Mouse (Mus musculus): ENCODE measurements around the gene G6pc2. TPM values are rescaled to one million over a fixed set of nuclear protein-coding genes. Genes with fewer than 3 reads are reported as not detected.

The G6pc2 gene
- not detected in 2 replicates for polyA plus RNA-seq (2015; fragmentation: Nextera tagmentation; extraction: Ambion mirVana)

DNA sequence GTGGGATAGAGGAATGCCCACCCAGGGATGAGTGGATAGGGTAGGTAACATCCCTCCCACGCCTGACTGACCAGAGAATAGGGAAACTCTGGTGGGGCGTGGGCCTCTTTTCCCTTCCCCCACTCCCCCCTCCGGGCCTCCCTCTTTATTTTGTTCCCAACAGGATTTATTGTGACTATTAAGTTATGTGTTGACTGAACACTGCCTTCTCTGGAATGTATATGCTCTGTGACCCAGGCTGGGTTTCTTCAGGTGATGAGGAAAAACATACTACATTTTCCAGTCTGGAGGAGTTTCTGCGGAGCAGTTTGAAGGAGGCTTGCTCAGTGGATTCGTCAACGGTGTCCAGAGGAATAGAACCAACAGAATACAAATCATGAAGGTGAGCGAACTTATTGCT lies at the start of gene G6pc2:
Gene G6pc2 (plus strand): TSS at position 301 of the 400 bp plus-strand sequence.
- Histone ChIP-seq H3K27me3 (replicated peaks; ENCODE audit: control insufficient read depth, insufficient read depth, low read length) (no peaks in the 10 kb centered on the region), H3K9ac (replicated peaks; ENCODE audit: low read depth, low read length) (no peak within 1 kb of the TSS), H3K4me1 (replicated peaks; ENCODE audit: control insufficient read depth, insufficient read depth, low read length) (no peaks in the 10 kb centered on the region; the same call in 1 of the 2 replicates), H3K9me3 (ENCODE audit: control insufficient read depth, low read length) (no peaks in the 10 kb centered on the region), H3K4me2 (ENCODE audit: low read length) (no peak within 1 kb of the TSS), H3K4me3 (replicated peaks; ENCODE audit: low read length) (no peak within 1 kb of the TSS), H3K27ac (ENCODE audit: low read length) (no peak within 1 kb of the TSS), H3K36me3 (ENCODE audit: control insufficient read depth, insufficient read depth) (no peaks in the 10 kb centered on the region)
- WGBS = 83% methylated on average over 7 of the region's 7 CpGs
- ATAC-seq = no peak

DNA sequence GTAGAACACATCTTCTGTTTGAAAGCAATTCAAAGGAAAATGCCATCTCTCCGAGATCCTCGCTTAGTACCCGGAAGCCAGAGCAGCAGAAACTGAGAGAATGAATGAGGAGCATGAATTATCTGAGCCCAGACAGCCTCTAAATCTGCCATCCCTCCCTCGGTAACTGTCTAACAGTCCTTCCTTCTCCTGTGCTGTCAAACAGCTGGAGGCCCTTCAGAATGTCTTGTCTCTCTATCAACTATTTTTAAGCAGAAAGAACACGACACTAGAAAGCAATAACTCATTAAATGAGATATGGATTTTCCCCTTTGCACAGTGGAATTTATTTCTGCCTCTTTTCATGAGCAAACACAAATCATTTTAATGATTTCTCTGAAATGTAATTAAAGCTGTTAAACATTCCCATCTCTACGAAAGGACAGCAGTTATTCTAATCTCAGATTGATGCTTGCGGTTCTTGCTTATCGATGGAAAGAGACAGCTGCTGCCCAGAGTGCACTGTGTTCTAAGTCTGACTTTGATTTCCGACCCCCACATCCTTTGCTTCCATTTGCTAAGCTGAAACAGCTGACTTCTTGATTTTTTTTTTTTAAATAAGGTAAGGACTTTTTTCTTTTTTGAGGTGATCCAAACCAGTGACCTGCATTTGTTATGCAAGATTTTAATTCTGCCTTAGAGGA lies 40.3 kb upstream of the G6pc2 start:
- Histone ChIP-seq H3K36me3 (ENCODE audit: control insufficient read depth, insufficient read depth) (no peaks in the 10 kb centered on the region), H3K9ac (replicated peaks; ENCODE audit: low read depth, low read length) (no peak overlapping the region), H3K27me3 (replicated peaks; ENCODE audit: control insufficient read depth, insufficient read depth, low read length) (no peaks in the 10 kb centered on the region), H3K4me3 (replicated peaks; ENCODE audit: low read length) (no peak overlapping the region), H3K4me2 (ENCODE audit: low read length) (no peak overlapping the region), H3K9me3 (ENCODE audit: control insufficient read depth, low read length) (no peaks in the 10 kb centered on the region), H3K27ac (ENCODE audit: low read length) (no peak overlapping the region), H3K4me1 (replicated peaks; ENCODE audit: control insufficient read depth, insufficient read depth, low read length) (no peaks in the 10 kb centered on the region)
- 79% methylated on average over 9 of the region's 9 CpGs for WGBS
- ATAC-seq = no peak

DNA sequence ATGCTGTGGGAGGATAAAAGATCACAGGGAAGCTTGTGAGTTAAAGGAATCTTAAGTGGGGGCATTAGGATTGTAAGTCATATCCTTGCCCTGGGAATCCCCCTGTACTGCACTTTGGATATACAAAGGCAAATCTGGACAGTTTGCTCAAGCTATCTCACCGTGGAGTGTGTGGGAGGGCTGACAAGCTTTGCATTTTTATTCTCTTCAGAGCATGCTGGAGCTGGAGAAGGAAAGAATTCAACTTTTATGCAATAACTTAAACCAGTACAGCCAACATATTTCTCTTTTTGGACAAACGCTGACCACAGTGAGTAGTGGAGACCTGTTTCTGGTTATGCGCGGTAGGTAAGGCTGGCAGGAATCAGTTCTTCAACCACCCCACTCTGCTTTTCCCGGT lies 35.6 kb upstream of the G6pc2 start:
- Histone ChIP-seq H3K4me1 (replicated peaks; ENCODE audit: control insufficient read depth, insufficient read depth, low read length) (no peaks in the 10 kb centered on the region), H3K4me2 (ENCODE audit: low read length) (no peak overlapping the region), H3K27me3 (replicated peaks; ENCODE audit: control insufficient read depth, insufficient read depth, low read length) (no peaks in the 10 kb centered on the region), H3K9me3 (ENCODE audit: control insufficient read depth, low read length) (no peaks in the 10 kb centered on the region), H3K36me3 (ENCODE audit: control insufficient read depth, insufficient read depth) (no peaks in the 10 kb centered on the region), H3K9ac (replicated peaks; ENCODE audit: low read depth, low read length) (no peak overlapping the region), H3K4me3 (replicated peaks; ENCODE audit: low read length) (no peak overlapping the region), H3K27ac (ENCODE audit: low read length) (no peak overlapping the region)
- no peak for ATAC-seq
- WGBS = 88% methylated on average over 5 of the region's 5 CpGs

DNA sequence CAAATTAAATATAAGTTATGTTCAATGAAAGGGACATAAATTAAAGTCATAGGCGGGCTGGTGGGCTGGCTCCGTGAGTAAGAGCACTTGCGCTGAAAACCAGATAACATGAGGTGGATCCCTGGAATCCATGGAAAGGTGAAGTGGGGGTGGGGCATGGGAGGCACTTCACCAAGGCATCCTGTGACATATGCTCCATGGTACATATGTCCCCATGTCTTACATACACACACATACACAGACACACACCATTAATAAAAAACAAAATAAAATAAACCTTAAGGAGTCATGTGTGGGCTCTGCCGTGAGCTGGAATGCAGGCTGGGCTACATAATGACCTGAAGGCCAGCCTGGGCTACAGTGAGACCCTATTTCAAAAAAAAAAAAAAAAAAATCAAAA lies 31.2 kb upstream of the G6pc2 start:
- Histone ChIP-seq H3K9ac (replicated peaks; ENCODE audit: low read depth, low read length) (no peak overlapping the region), H3K27ac (ENCODE audit: low read length) (no peak overlapping the region), H3K9me3 (ENCODE audit: control insufficient read depth, low read length) (no peaks in the 10 kb centered on the region), H3K4me2 (ENCODE audit: low read length) (no peak overlapping the region), H3K4me1 (replicated peaks; ENCODE audit: control insufficient read depth, insufficient read depth, low read length) (no peaks in the 10 kb centered on the region), H3K4me3 (replicated peaks; ENCODE audit: low read length) (no peak overlapping the region), H3K36me3 (ENCODE audit: control insufficient read depth, insufficient read depth) (no peaks in the 10 kb centered on the region), H3K27me3 (replicated peaks; ENCODE audit: control insufficient read depth, insufficient read depth, low read length) (no peaks in the 10 kb centered on the region)
- WGBS = 95% methylated on average over 4 of the region's 4 CpGs
- no peak for ATAC-seq

DNA sequence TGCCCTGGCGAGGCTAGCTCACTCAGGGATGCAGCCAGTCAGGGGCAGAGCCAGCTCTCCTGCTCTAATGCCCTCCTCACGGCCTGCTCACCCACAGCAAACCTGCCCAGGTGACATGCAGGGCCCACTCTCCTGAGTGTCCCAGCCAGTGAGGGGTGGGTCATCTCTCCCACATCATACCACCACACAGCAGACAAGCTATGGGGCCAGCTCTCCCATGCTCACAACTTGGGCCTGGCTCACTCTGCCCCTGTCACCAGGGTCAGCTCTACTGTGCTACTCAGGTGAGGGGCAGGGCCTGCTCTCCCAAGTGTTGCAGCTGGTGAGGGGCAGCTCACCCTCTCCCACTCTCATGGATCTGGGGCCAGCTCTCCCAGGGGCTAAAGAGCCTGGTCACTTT lies 22.9 kb upstream of the G6pc2 start:
- no peaks in the 10 kb centered on the region for H3K4me1 ChIP-seq (replicated peaks; ENCODE audit: control insufficient read depth, insufficient read depth, low read length)
- H3K4me2 ChIP-seq (ENCODE audit: low read length) = no peak overlapping the region
- H3K27me3 ChIP-seq (replicated peaks; ENCODE audit: control insufficient read depth, insufficient read depth, low read length) = no peaks in the 10 kb centered on the region
- H3K9ac ChIP-seq (replicated peaks; ENCODE audit: low read depth, low read length) = no peak overlapping the region
- 79% methylated on average over 2 of the region's 2 CpGs for whole genome bisulfite sequencing
- no peaks in the 10 kb centered on the region for H3K36me3 ChIP-seq (ENCODE audit: control insufficient read depth, insufficient read depth)
- H3K27ac ChIP-seq (ENCODE audit: low read length) = no peak overlapping the region
- H3K4me3 ChIP-seq (replicated peaks; ENCODE audit: low read length) = no peak overlapping the region
- no peak for ATAC-seq
- no peaks in the 10 kb centered on the region for H3K9me3 ChIP-seq (ENCODE audit: control insufficient read depth, low read length)

DNA sequence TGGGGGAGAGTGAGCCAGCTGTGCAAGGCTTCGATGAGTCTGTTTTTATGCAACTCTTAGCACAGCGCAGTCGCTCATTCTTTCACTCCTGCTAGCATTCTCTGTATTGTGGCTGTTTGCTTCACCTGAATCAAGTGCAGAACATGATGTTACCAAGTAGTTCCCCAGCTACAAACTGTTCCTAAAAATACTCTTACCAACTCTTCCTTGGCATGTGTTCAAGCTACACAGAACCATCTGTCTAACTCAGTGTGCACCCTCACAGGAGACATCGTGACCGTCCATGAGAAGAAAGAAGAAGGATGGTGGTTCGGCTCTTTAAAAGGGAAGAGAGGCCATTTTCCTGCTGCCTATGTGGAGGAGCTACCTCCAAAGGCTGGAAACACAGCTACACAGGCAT lies 22.1 kb upstream of the G6pc2 start:
- Histone ChIP-seq H3K36me3 (ENCODE audit: control insufficient read depth, insufficient read depth) (peaks cover 3% of the 10 kb centered on the region; the same call in 1 of the 2 replicates), H3K27me3 (replicated peaks; ENCODE audit: control insufficient read depth, insufficient read depth, low read length) (no peaks in the 10 kb centered on the region), H3K9me3 (ENCODE audit: control insufficient read depth, low read length) (no peaks in the 10 kb centered on the region), H3K9ac (replicated peaks; ENCODE audit: low read depth, low read length) (no peak overlapping the region), H3K4me3 (replicated peaks; ENCODE audit: low read length) (no peak overlapping the region), H3K4me2 (ENCODE audit: low read length) (no peak overlapping the region), H3K4me1 (replicated peaks; ENCODE audit: control insufficient read depth, insufficient read depth, low read length) (no peaks in the 10 kb centered on the region), H3K27ac (ENCODE audit: low read length) (no peak overlapping the region)
- no peak for ATAC-seq
- 89% methylated on average over 6 of the region's 6 CpGs for WGBS

DNA sequence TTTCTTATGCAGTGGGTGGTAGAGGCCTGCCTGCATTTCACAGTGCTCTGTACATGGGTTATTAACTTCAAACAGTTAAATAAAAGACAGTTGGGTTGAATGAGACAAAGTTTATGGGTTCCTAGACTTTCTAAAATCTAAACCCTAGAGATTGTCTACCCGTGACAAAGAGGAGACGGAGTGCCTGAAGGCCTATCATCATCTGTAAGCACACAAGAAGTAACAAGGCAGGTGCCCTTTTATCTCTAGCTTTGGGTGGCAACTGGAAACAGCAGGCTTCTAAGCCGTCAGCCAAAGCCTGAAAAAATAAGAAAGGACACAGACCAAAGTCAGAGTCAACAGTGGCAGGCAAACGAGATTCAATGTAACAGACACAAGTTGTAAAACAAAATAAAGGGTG lies 21.7 kb upstream of the G6pc2 start:
- no peak overlapping the region for H3K4me3 ChIP-seq (replicated peaks; ENCODE audit: low read length)

DNA sequence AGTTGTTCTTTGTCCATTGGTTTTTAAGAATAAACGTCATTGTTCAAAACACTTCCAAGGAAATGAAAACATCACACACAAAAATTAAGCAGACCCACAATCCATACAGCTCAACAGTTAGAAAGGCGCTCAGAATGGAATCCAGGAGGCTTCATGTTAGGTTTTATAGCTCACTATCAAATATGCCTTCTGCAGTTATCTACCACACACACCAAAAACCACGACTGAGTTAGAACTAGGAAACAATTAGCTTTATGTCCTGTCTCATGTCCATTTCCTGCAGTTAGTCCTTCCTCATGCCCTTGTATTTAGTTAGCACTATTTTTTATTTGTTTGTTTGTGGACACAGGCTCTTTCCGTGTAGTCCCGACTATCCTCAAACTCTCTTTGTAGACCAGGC lies 19.8 kb upstream of the G6pc2 start:
- H3K36me3 ChIP-seq (ENCODE audit: control insufficient read depth, insufficient read depth) = peaks cover 6% of the 10 kb centered on the region; the same call in 1 of the 2 replicates
- H3K9me3 ChIP-seq (ENCODE audit: control insufficient read depth, low read length) = no peaks in the 10 kb centered on the region
- 93% methylated on average over 5 of the region's 5 CpGs for WGBS
- H3K4me3 ChIP-seq (replicated peaks; ENCODE audit: low read length) = no peak overlapping the region
- no peak overlapping the region for H3K9ac ChIP-seq (replicated peaks; ENCODE audit: low read depth, low read length)
- H3K27me3 ChIP-seq (replicated peaks; ENCODE audit: control insufficient read depth, insufficient read depth, low read length) = no peaks in the 10 kb centered on the region
- no peak overlapping the region for H3K27ac ChIP-seq (ENCODE audit: low read length)
- no peaks in the 10 kb centered on the region for H3K4me1 ChIP-seq (replicated peaks; ENCODE audit: control insufficient read depth, insufficient read depth, low read length)
- H3K4me2 ChIP-seq (ENCODE audit: low read length) = no peak overlapping the region
- no peak for ATAC-seq

More for the DNA sequence above, 21.7 kb upstream of the G6pc2 start:
- no peaks in the 10 kb centered on the region for H3K9me3 ChIP-seq (ENCODE audit: control insufficient read depth, low read length)
- 70% methylated on average over 4 of the region's 4 CpGs for WGBS
- no peak overlapping the region for H3K27ac ChIP-seq (ENCODE audit: low read length)
- H3K36me3 ChIP-seq (ENCODE audit: control insufficient read depth, insufficient read depth) = peaks cover 6% of the 10 kb centered on the region; the same call in 1 of the 2 replicates
- no peak for ATAC-seq
- H3K4me1 ChIP-seq (replicated peaks; ENCODE audit: control insufficient read depth, insufficient read depth, low read length) = no peaks in the 10 kb centered on the region
- H3K9ac ChIP-seq (replicated peaks; ENCODE audit: low read depth, low read length) = no peak overlapping the region
- H3K27me3 ChIP-seq (replicated peaks; ENCODE audit: control insufficient read depth, insufficient read depth, low read length) = no peaks in the 10 kb centered on the region
- no peak overlapping the region for H3K4me2 ChIP-seq (ENCODE audit: low read length)

DNA sequence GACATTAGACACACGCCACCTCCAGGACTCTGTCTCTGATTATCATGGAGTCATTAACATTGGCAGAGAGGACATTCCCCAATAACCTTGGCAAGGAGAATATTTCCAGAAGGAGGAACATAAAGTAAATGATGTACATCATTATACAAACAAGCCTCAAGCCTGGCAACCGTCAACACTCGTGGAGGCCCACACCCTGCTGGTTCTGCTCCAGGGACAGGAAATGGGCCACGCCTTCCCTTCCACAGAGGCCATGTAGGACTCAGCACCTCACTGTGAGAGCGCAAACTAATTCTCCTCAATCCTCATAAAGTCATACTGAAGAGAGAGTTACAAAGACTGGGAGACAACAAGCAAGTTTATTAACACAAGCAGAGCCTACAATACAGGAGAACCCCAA lies 17.3 kb upstream of the G6pc2 start:
- Histone ChIP-seq H3K27me3 (replicated peaks; ENCODE audit: control insufficient read depth, insufficient read depth, low read length) (no peaks in the 10 kb centered on the region), H3K36me3 (ENCODE audit: control insufficient read depth, insufficient read depth) (peaks cover 6% of the 10 kb centered on the region; the same call in 1 of the 2 replicates), H3K9me3 (ENCODE audit: control insufficient read depth, low read length) (no peaks in the 10 kb centered on the region), H3K9ac (replicated peaks; ENCODE audit: low read depth, low read length) (no peak overlapping the region), H3K4me1 (replicated peaks; ENCODE audit: control insufficient read depth, insufficient read depth, low read length) (no peaks in the 10 kb centered on the region), H3K4me2 (ENCODE audit: low read length) (no peak overlapping the region), H3K4me3 (replicated peaks; ENCODE audit: low read length) (no peak overlapping the region), H3K27ac (ENCODE audit: low read length) (no peak overlapping the region)
- 86% methylated on average over 5 of the region's 5 CpGs for WGBS
- ATAC-seq = no peak
